Mouse (Mus musculus) gastrocnemius, postnatal 4 days (tissue): Measurements from ENCODE around the gene Ndnf. TPM values are rescaled to one million over a fixed set of nuclear protein-coding genes. Genes with fewer than 3 reads are reported as not detected.

Experiments
- DNase-seq, 2 experiments: peaks; one replicate each; pipeline ENCODE4 v3.0.0; 2021 to 2022; ENCODE audit warnings: low spot score in 2 of 2, mixed read lengths in 2 of 2
- total RNA-seq, 2 experiments: library from RNA; stranded (reverse); gene quantifications; 2 replicates each; pipeline ENCODE4 v1.2.3; 2021

Gene Ndnf
- total RNA-seq, 2 experiments from 2014 or later = 2.5 to 2.8 TPM

DNA sequence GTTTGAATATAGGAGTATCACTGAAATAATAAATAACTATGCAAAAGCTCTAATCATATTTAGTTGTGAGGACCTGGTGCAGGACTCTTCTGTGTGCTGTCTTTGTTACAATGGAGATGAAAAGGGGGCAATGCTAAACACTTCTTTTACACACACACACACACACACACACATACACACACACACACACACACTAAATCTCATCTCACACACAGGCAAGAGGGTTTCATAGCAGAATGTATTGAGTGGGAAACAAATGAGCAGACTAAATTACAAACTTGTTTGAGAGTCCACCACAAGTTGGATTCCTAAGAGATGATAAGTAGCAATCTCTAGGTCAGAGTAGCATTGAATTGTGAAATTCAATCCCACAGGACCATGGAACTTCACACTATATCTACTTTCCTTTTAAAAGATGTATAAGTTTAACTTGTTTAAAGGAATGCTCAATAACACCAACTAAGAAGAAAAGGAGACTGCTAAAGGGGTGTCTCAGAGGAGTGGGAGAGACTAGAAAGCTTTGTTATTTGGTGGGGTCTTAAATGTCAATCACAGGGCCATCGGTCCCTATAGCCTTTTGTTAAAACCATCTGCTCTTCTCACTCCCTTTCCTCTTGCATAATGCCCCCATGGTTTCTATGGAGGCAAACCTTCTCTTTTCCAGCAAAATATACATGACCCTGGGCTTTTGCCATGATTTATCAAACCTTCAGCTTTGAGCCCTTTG lies 71.9 kb downstream of the Ndnf start:
- no peak for DNase-seq

DNA sequence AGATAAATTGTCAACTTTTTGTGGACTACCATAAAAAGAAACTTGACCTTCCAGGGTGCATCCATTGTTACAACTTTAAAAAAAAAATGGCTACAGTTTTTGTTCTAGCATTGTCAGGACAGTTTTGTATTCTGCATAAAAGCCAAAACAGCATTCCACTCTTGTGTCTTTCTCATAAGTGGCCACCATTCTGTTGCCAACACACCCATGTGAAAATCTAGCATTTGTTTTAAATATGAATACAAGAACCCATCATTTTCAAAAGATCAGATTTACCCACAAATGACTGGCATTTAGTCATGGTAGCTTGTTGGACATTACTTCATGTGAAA lies 72.4 kb downstream of the Ndnf start:
- DNase-seq = no peak

DNA sequence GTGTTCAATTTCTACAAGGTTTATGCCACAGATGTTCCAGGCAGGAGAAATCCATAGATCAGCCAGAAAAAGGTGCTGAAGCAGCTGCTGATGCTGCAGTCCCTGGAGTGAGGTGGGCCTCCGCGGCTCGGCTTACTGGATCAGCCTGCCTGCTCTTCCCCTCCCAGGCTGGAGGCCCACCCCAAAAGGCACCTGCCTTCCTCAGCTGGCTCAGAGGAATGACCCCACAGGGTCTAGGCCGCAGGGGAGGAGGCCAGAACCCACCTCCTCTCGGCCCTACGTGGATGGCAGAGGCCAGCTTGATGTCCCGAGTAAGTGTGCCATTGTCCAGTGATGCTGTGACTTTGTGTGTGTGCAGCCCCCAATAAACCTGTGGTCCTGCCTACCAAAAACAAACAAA lies 86.8 kb downstream of the Ndnf start:
- DNase-seq = no peak

DNA sequence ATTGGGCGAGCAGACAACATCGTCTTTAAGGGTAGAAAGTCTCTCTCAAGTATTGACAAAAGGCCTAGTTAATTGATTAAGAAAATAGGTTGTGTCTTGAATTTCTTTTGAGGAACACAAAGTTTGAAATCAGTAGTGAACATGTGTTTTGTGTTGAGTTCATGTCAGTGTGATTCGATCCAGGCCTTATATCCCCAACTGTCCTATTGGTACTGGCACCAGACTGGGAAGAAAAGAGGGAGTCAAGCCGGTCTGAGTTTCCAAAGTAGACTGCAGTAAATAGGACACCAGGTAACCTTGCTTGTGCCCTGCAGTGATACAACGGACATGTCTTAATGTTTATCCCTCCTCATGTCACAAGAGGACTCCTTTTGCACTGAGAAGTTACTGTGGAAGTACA lies 87.8 kb downstream of the Ndnf start:
- DNase-seq = no peak

DNA sequence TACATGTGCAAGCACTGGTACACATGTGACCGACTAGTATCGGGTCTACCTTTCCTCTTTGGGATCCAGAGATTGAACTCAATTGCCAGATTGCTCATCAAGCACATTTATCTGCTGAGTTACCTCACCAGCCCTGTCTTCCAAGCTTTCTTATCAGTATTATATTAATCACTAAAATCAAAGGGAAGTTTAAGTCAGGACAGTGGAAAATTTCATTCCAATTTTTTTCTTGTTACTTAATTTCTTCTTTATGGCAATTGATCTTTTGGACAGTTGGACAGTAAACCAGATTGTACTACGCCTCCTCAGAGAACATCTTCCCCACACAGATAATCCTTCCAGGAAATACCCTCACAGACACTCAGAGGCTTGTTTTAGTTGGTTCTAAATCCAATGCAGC lies 88.7 kb downstream of the Ndnf start:
- DNase-seq = no peak

Other genes with a start within 250 kb of the Ndnf start
- under 1 TPM in 1 of 2 experiments, not detected in 1; 0.23 TPM for gene Tnip3, start 146.3 kb upstream of the Ndnf start, total RNA-seq
- 10 to 100 TPM; 16.1 to 19.3 TPM for gene Prdm5, start 107.4 kb downstream of the Ndnf start, total RNA-seq